Mouse (Mus musculus) liver, embryonic 16.5 days (tissue): Measurements from ENCODE around the gene Ikbip. TPM values are rescaled to one million over a fixed set of nuclear protein-coding genes. Genes with fewer than 3 reads are reported as not detected.

Source experiments
- ATAC-seq: fragments of 200-750 bp; cut with Nextera tagmentation; 2 replicates; pipeline ENCODE4 v1.8.0; 2017; ENCODE audit warnings: low read depth, mild to moderate bottlenecking, moderate number of reproducible peaks, moderate library complexity
- H3K27ac ChIP-seq: fragments of 300-500 bp; sonication (generic); 2 replicates; pipeline ENCODE4 v1.5.1; 2014; ENCODE audit warnings: mild to moderate bottlenecking, low read length
- H3K27me3 ChIP-seq: fragments of 300-500 bp; sonication (generic); 2 replicates; pipeline ENCODE4 v1.6.1; 2014; ENCODE audit warnings: low read depth, low read length, mixed read lengths; ENCODE audit not compliant: control insufficient read depth, insufficient read depth
- H3K36me3 ChIP-seq: fragments of 300-500 bp; sonication (generic); 2 replicates; pipeline ENCODE4 v1.6.1; 2014; ENCODE audit warnings: mild to moderate bottlenecking; ENCODE audit not compliant: control insufficient read depth, insufficient read depth
- H3K4me1 ChIP-seq: fragments of 300-500 bp; sonication (generic); 2 replicates; pipeline ENCODE4 v1.6.1; 2014; ENCODE audit warnings: low read depth, low read length, mixed read lengths; ENCODE audit not compliant: control insufficient read depth
- H3K4me2 ChIP-seq: fragments of 300-500 bp; sonication (generic); 2 replicates; pipeline ENCODE4 v1.6.1; 2014; ENCODE audit warnings: low read depth, low read length, mixed read lengths
- H3K4me3 ChIP-seq: fragments of 300-500 bp; sonication (generic); 2 replicates; pipeline ENCODE4 v1.5.1; 2014; ENCODE audit warnings: low read depth, mild to moderate bottlenecking, low read length
- H3K9ac ChIP-seq: fragments of 300-500 bp; sonication (generic); 2 replicates; pipeline ENCODE4 v1.6.1; 2014; ENCODE audit warnings: low read depth, low read length
- H3K9me3 ChIP-seq: fragments of 300-500 bp; sonication (generic); replicated peaks from 2 replicates; pipeline ENCODE4 v1.6.1; 2016; ENCODE audit warnings: low read length; ENCODE audit not compliant: control insufficient read depth
- WGBS: fragments of 180-500 bp; shearing (Covaris S2); extraction: QIAGEN DNeasy Blood & Tissue Kit; methylation state at CpG from one replicate; pipeline ENCODE4 v1.1.7; 2014; ENCODE audit not compliant: insufficient replicate concordance; 5-methylcytosine and 5-hydroxymethylcytosine counted together
- polyA plus RNA-seq: library from polyadenylated mRNA; unstranded; fragments of >200 nt; fragmentation: Nextera tagmentation; extraction: Ambion mirVana; gene quantifications from 2 replicates; pipeline ENCODE4 v1.2.1, GENCODE M21; 2015

The Ikbip gene
- polyA plus RNA-seq, 1 experiment from 2014 or later: 6.5 TPM

DNA sequence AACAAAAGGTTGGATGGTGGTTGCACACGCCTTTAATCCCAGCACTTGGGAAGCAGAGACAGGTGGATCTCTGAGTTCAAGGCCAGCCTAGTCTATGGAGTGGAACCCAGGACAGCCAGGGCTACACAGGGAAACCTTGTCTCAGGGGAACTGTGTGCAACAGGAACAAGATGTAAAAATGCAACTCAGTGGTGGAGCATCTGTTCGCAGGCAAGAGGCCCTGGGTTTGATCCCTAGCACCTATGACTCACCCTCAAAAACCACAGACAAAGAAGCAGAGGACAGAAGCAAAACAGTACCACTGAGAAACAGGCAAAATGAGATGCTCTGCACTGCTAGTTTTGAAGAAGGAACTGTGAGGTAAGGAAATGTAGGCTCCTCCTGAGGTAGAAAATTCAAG lies 6.1 kb upstream of the Ikbip start:
- no peaks in the 10 kb centered on the region for H3K9me3 ChIP-seq
- no peaks in the 10 kb centered on the region for H3K27me3 ChIP-seq
- H3K4me2 ChIP-seq: no peak overlapping the region
- no peak for ATAC-seq
- peaks cover 3% of the 10 kb centered on the region for H3K4me1 ChIP-seq
- H3K27ac ChIP-seq: no peak overlapping the region
- H3K4me3 ChIP-seq: no peak overlapping the region
- no peak overlapping the region for H3K9ac ChIP-seq
- H3K36me3 ChIP-seq: peaks cover 7% of the 10 kb centered on the region
- 65% methylated on average over 2 of the region's 2 CpGs for WGBS

DNA sequence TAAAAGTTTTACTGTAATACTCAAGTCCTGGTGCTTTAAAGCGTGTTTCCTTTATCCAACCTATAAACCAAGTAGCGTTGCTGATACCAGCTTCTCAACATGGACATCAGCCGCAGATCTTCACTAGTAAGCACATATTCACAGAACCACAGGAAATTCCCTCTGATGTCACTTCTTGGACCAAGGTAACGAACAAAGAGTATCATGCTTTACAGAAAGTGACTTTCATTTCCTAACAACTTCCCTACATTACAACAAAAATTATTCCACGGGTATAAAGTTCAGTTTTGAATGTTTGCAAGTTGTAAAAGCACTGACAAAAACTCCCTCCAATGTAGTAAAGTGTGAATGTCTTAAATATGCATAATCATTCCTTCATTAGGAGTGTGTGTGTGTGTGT lies 2.2 kb upstream of the Ikbip start:
- Histone ChIP-seq H3K9ac (no peak overlapping the region), H3K4me2 (peak overlapping the region; percentile 24; the same call in 1 of the 2 replicates), H3K27ac (no peak overlapping the region), H3K9me3 (no peaks in the 10 kb centered on the region), H3K4me1 (peaks cover 11% of the 10 kb centered on the region), H3K36me3 (peaks cover 7% of the 10 kb centered on the region), H3K4me3 (no peak overlapping the region), H3K27me3 (no peaks in the 10 kb centered on the region)
- no peak for ATAC-seq
- WGBS: 70% methylated on average over 5 of the region's 5 CpGs

DNA sequence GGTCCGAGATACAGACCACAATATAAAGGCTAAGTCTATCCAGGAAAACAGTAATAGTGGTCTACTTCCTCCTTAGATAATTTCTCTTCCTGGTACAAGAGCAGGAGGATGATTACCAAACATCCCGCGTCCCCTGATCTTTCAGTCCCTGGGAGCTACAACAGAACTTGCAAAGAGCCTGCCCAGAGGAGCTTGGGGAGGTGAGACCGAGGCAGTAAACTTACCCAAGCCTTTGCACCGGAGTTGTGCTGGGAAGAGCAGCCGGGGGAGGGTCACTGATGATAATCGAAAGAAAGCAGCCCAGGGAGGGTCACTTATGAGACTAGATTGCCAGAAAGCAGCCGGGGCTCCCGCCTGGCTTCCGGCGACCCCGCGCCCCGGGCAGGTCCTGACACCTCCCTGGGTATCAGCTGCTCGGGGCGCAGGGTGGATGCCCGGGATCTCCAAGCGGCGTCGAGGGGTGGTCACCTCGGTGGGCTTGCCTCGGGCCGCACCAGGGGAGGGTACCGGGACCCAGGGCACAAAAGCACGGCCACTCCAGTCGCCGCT lies 707 bp upstream of the Ikbip start:
- peak overlapping the region; percentile 96 for H3K9ac ChIP-seq
- peaks cover 7% of the 10 kb centered on the region for H3K36me3 ChIP-seq
- H3K4me2 ChIP-seq: peak overlapping the region; percentile 96
- H3K27ac ChIP-seq: peak overlapping the region; percentile 92
- ATAC-seq: peak; percentile 17
- WGBS: under 1% methylated on average over 27 of the region's 27 CpGs
- no peaks in the 10 kb centered on the region for H3K9me3 ChIP-seq
- H3K27me3 ChIP-seq: no peaks in the 10 kb centered on the region
- peak overlapping the region; percentile 99 for H3K4me3 ChIP-seq
- peaks cover 11% of the 10 kb centered on the region for H3K4me1 ChIP-seq

DNA sequence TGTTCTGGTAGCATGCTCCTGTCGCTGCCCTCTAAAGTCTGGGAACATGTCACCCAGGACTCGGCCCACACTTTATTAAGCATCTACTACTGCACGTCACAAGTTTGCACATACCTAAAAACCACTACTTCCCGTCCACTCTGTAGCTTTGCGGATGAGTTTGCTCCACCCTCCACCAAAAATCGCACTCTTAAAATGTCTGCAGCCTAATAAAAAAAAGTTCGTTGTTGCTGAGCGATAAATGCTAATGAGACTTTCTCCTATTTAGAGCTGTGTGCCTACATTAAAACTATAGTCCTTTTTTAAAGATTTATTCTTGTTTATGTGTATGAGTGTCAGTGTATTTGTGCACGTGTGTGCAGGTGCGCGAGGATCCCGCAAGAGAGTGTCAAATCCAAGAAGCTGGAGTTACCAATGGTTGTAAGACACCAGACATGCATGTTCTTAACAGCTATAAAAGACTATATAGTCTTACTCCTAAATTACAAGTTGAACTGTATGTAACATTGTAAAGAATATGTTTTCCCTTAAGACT lies 720 bp downstream of the Ikbip start:
- H3K36me3 ChIP-seq: peaks cover 7% of the 10 kb centered on the region
- H3K9ac ChIP-seq: peak overlapping the region; percentile 77
- WGBS: 35% methylated on average over 12 of the region's 12 CpGs
- H3K4me1 ChIP-seq: peaks cover 11% of the 10 kb centered on the region
- H3K4me2 ChIP-seq: peak overlapping the region; percentile 96
- no peaks in the 10 kb centered on the region for H3K9me3 ChIP-seq
- H3K4me3 ChIP-seq: peak overlapping the region; percentile 99
- H3K27ac ChIP-seq: 0 out of 2 replicates have a peak overlapping the region, but pooled peaks have one; percentile 74
- no peaks in the 10 kb centered on the region for H3K27me3 ChIP-seq
- no peak for ATAC-seq

DNA sequence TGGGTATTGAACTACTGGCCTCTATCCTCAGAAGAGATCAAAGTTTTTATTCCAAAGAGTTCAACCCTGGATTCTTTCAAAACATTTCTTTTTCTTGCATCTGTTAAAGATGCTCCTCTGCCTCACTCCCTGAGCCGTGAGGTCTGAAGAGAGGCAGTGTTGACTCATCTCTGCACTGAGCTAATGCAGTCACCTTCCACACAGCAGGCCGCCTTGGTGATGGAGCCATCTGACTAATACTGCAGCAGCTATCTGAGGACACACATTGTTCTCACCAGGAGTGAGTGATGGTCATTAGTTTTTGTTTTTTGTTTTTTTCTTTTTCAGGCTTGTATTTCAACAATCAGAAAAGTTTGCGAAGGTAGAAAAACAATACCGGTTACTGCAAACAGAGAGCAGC lies 10.1 kb downstream of the Ikbip start:
- H3K4me1 ChIP-seq: no peaks in the 10 kb centered on the region
- H3K27ac ChIP-seq: no peak overlapping the region
- H3K27me3 ChIP-seq: no peaks in the 10 kb centered on the region
- no peaks in the 10 kb centered on the region for H3K9me3 ChIP-seq
- H3K36me3 ChIP-seq: no peaks in the 10 kb centered on the region
- no peak overlapping the region for H3K4me2 ChIP-seq
- H3K4me3 ChIP-seq: no peak overlapping the region
- WGBS: 72% methylated on average over 4 of the region's 4 CpGs
- no peak for ATAC-seq
- H3K9ac ChIP-seq: no peak overlapping the region

DNA sequence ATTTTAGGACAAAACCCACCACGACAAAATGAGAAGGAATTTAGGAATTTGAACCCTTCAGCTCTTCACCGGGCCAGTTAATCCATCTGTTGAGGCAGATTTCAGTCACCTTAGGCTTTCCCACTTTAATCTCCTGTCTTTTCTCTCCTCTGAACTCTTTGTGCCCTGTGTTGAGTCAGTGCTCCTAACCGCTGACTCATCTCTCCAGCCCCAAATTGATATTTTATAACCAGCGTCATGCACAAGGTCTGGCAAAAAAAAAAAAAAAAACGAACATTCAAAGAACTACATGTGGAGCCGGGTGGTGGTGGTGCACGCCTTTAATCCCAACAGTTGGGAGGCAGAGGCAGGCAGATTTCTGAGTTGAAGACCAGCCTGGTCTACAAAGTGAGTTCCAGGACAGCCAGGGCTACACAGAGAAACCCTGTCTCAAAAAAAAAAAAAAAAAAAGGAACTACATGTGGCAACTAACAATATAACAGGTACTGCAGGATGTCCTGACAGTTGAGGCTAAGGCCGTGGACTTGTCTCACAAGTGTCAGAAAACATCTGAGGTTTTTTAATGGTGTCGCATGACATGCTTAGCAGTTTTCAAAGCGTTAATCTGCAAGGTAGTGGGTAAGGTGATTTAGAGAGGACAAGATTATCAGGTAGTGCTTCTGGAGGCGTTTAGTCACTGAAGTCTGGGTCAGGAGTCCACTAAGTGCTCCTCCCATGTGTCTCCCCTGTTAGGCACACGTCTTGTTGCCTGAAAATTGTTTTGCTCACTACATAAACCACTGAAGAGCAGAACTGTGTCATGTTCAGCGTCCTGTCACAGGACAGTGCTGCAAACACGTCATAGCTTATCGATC lies 11.7 kb downstream of the Ikbip start:
- Histone ChIP-seq H3K36me3 (no peaks in the 10 kb centered on the region), H3K9me3 (no peaks in the 10 kb centered on the region), H3K9ac (no peak overlapping the region), H3K4me1 (no peaks in the 10 kb centered on the region), H3K27ac (no peak overlapping the region), H3K4me2 (no peak overlapping the region), H3K4me3 (no peak overlapping the region), H3K27me3 (no peaks in the 10 kb centered on the region)
- 63% methylated on average over 15 of the region's 15 CpGs for WGBS
- no peak for ATAC-seq

DNA sequence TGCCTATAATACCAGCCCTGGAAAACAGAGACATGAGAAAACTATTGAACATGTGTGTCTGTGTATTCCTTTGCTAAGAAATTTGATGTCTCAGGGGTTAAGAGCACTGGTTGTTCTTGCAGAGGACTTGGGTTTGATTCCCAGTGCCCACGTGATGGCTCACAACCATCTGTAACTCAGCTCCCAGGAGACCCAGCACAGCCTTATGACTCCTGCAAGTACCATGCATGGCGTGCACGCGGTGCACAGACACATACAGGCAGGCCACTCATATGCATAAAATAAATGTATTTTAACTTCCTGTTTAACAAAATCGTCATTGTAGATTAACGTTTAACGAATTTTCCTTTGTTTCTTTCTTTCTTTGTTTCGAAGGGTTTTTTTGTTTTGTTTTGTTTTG lies 15.3 kb downstream of the Ikbip start:
- Histone ChIP-seq H3K27ac (no peak overlapping the region), H3K4me2 (no peak overlapping the region), H3K9me3 (no peaks in the 10 kb centered on the region), H3K36me3 (no peaks in the 10 kb centered on the region), H3K4me1 (no peaks in the 10 kb centered on the region), H3K9ac (no peak overlapping the region), H3K27me3 (no peaks in the 10 kb centered on the region), H3K4me3 (no peak overlapping the region)
- WGBS: 76% methylated on average over 8 of the region's 8 CpGs
- ATAC-seq: no peak

DNA sequence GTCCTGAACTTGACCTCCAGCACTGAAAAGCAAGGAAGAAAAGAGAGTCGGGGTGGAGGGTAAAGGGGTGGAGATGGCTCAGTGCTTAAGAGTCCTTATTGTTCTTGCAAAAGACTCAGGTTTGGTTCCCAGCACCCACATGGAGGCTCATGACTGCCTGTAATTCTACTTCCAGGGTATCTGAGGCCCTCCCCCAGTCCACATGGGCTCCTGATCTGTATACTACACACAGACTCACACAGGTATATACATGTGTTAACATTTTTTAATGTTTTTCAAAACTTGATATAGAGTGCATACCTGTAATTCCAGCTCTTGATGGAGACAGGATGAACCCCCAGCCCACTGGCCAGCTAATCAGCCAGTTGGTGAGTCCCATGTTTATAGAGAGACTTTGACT lies 17.4 kb downstream of the Ikbip start:
- H3K4me2 ChIP-seq: no peak overlapping the region
- H3K4me3 ChIP-seq: no peak overlapping the region
- ATAC-seq: no peak
- H3K4me1 ChIP-seq: no peaks in the 10 kb centered on the region
- H3K36me3 ChIP-seq: no peaks in the 10 kb centered on the region
- no peak overlapping the region for H3K27ac ChIP-seq
- H3K27me3 ChIP-seq: no peaks in the 10 kb centered on the region
- no peak overlapping the region for H3K9ac ChIP-seq
- 77% methylated on average over 1 of the region's 1 CpGs for WGBS
- no peaks in the 10 kb centered on the region for H3K9me3 ChIP-seq

DNA sequence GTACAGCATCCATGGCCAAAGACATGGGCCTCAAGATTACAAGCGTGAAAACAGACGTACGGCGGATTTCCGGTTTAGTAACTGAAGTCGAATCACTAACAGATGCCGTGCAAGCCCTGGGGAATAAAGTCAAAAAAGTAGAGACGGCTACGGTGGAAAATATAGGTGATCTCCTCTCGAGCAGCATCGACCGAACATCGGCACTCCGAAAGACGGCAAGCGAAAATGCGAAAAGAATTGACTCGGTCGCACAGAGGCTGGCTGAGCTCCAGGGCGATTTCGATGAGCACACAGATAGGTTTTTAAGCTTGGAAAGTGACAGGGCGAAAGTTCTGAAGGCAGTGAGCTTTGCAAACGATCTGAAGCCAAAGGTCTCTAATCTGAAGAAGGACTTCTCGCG lies 19.2 kb downstream of the Ikbip start:
- no peak overlapping the region for H3K27ac ChIP-seq
- H3K4me2 ChIP-seq: no peak overlapping the region
- H3K27me3 ChIP-seq: no peaks in the 10 kb centered on the region
- no peak for ATAC-seq
- no peaks in the 10 kb centered on the region for H3K9me3 ChIP-seq
- H3K4me3 ChIP-seq: no peak overlapping the region
- no peak overlapping the region for H3K9ac ChIP-seq
- no peaks in the 10 kb centered on the region for H3K36me3 ChIP-seq
- no peaks in the 10 kb centered on the region for H3K4me1 ChIP-seq
- 87% methylated on average over 25 of the region's 25 CpGs for WGBS
